Mouse (Mus musculus) CH12.LX (cell line): ENCODE data around the gene Tulp4. TPM values are rescaled to one million over a fixed set of nuclear protein-coding genes. Genes with fewer than 3 reads are reported as not detected.

Experiments
- DNase-seq: peaks from one replicate; pipeline ENCODE4 v3.0.0-alpha.2; 2013; ENCODE audit errors: extremely low read depth
- H3K27ac ChIP-seq: 2 replicates; pipeline ENCODE4 v1.5.1; 2012; ENCODE audit warnings: low read depth, mild to moderate bottlenecking, control low read depth, moderate library complexity; ENCODE audit not compliant: insufficient read depth
- H3K27me3 ChIP-seq: replicated peaks from 2 replicates; pipeline ENCODE3; 2012; ENCODE audit warnings: inconsistent platforms
- H3K36me3 ChIP-seq, 2 experiments: replicated peaks in 1 of 2; 2 replicates each; pipeline versions ENCODE3 to v1.6.1; 2012; ENCODE audit warnings: inconsistent platforms in 1 of 2, low read length in 1 of 2, mild to moderate bottlenecking in 1 of 2, mixed read lengths in 1 of 2, moderate library complexity in 1 of 2; ENCODE audit not compliant: control insufficient read depth in 1 of 2, insufficient read depth in 1 of 2
- H3K4me1 ChIP-seq, 2 experiments: 2 replicates each; pipeline ENCODE4 v1.6.1; 2012; ENCODE audit warnings: inconsistent platforms in 1 of 2, moderate library complexity in 1 of 2; ENCODE audit not compliant: insufficient read depth in 2 of 2, control insufficient read depth in 1 of 2
- H3K4me2 ChIP-seq: 2 replicates; pipeline ENCODE4 v1.6.1; 2012; ENCODE audit warnings: low read depth, mild to moderate bottlenecking, control low read depth; ENCODE audit not compliant: poor library complexity, insufficient read depth, severe bottlenecking
- H3K4me3 ChIP-seq, 3 experiments: fragments of 150-350 bp in 1 of 3; sonication (generic) in 1 of 3; replicated peaks in 1 of 3; 2 replicates each; pipeline versions ENCODE3 to v1.5.1; 2011 to 2012; ENCODE audit warnings: low read depth in 2 of 3, low read length in 2 of 3, mild to moderate bottlenecking in 2 of 3, moderate library complexity in 2 of 3, control low read depth in 1 of 3, improper control_type of control experiment in 1 of 3, inconsistent platforms in 1 of 3, mixed read lengths in 1 of 3; ENCODE audit not compliant: poor library complexity in 1 of 3
- H3K79me2 ChIP-seq: replicated peaks from 2 replicates; pipeline ENCODE4 v1.6.1; 2012; ENCODE audit warnings: mild to moderate bottlenecking, moderate library complexity; ENCODE audit not compliant: control insufficient read depth, poor library complexity, insufficient read depth, severe bottlenecking; ENCODE audit errors: extremely low read depth
- H3K9ac ChIP-seq: 2 replicates; pipeline ENCODE4 v1.6.1; 2012; ENCODE audit warnings: low read depth, mild to moderate bottlenecking, control low read depth, moderate library complexity; ENCODE audit not compliant: insufficient read depth
- H3K9me3 ChIP-seq: replicated peaks from 2 replicates; pipeline ENCODE3; 2012; ENCODE audit warnings: low read length, inconsistent platforms, mixed read lengths
- CHD1 ChIP-seq: IDR thresholded peaks from 2 replicates; pipeline ENCODE4 v1.6.1; 2012; ENCODE audit warnings: low read depth, low read length, improper control_type of control experiment, inconsistent platforms
- CTCF ChIP-seq, 2 experiments: IDR thresholded peaks in 1 of 2; conservative IDR thresholded peaks in 1 of 2; 2 replicates each; pipeline ENCODE4 v1.5.1; 2011 to 2012; ENCODE audit warnings: low read depth in 2 of 2, low read length in 2 of 2, improper control_type of control experiment in 1 of 2, inconsistent platforms in 1 of 2, mild to moderate bottlenecking in 1 of 2, moderate library complexity in 1 of 2
- IRF4 ChIP-seq: IDR thresholded peaks from 2 replicates; pipeline ENCODE4 v1.6.1; 2014; ENCODE audit warnings: low read depth, mild to moderate bottlenecking, inconsistent platforms, low read length, improper control_type of control experiment
- JUN ChIP-seq: IDR thresholded peaks from 2 replicates; pipeline ENCODE4 v1.6.1; 2011; ENCODE audit warnings: low read depth, mild to moderate bottlenecking, low read length, improper control_type of control experiment, moderate library complexity; ENCODE audit not compliant: insufficient read depth
- KAT2A ChIP-seq: IDR thresholded peaks from 2 replicates; pipeline ENCODE4 v1.6.1; 2012; ENCODE audit warnings: low read length, improper control_type of control experiment, inconsistent platforms; ENCODE audit not compliant: insufficient replicate concordance
- MEF2A ChIP-seq: IDR thresholded peaks from 2 replicates; pipeline ENCODE4 v1.6.1; 2014; ENCODE audit warnings: low read depth, mild to moderate bottlenecking, inconsistent platforms, low read length, improper control_type of control experiment, borderline replicate concordance
- MYC ChIP-seq: IDR thresholded peaks from 2 replicates; pipeline ENCODE4 v1.6.1; 2011; ENCODE audit warnings: low read depth, mild to moderate bottlenecking, improper control_type of control experiment, low read length
- NRF1 ChIP-seq: IDR thresholded peaks from 2 replicates; pipeline ENCODE4 v1.6.1; 2014; ENCODE audit warnings: low read depth, mild to moderate bottlenecking, inconsistent platforms, low read length, improper control_type of control experiment, moderate library complexity
- PAX5 ChIP-seq: IDR thresholded peaks from 2 replicates; pipeline ENCODE4 v1.6.1; 2012; ENCODE audit warnings: low read length, inconsistent platforms, mixed read lengths
- POLR2AphosphoS2 ChIP-seq: IDR thresholded peaks from 2 replicates; pipeline ENCODE4 v1.6.1; 2011; ENCODE audit warnings: low read depth, low read length, improper control_type of control experiment
- RCOR1 ChIP-seq: conservative IDR thresholded peaks from 2 replicates; pipeline ENCODE4 v1.6.1; 2012; ENCODE audit warnings: low read depth, mild to moderate bottlenecking, inconsistent platforms, low read length, improper control_type of control experiment
- SMC3 ChIP-seq: IDR thresholded peaks from 2 replicates; pipeline ENCODE4 v1.6.1; 2011; ENCODE audit warnings: low read depth, low read length, improper control_type of control experiment
- TBP ChIP-seq: conservative IDR thresholded peaks from 2 replicates; pipeline ENCODE4 v1.6.1; 2011; ENCODE audit warnings: low read depth, low read length, improper control_type of control experiment
- TCF12 ChIP-seq: IDR thresholded peaks from 2 replicates; pipeline ENCODE4 v1.6.1; 2014; ENCODE audit warnings: low read depth, mild to moderate bottlenecking, inconsistent platforms, low read length, improper control_type of control experiment
- UBTF ChIP-seq: IDR thresholded peaks from 2 replicates; pipeline ENCODE4 v1.6.1; 2012; ENCODE audit warnings: low read depth, mild to moderate bottlenecking, inconsistent platforms, low read length, improper control_type of control experiment, moderate library complexity
- ZKSCAN1 ChIP-seq: IDR thresholded peaks from 2 replicates; pipeline ENCODE4 v1.6.1; 2012; ENCODE audit warnings: low read depth, inconsistent platforms, low read length, improper control_type of control experiment, borderline replicate concordance
- dilution Hi-C: fragments of 300-500 bp; cut with MboI; formaldehyde crosslinking; loops from 2 replicates; pipeline ENCODE4 v1.14.3; 2020; ENCODE audit warnings: low sequenced_read_pairs; ENCODE audit not compliant: extremely low pct_unique_long_range_greater_than_20kb, extremely low pct_ligation_motif_present
- in situ Hi-C: fragments of 300-500 bp; cut with MboI; formaldehyde crosslinking; loops from 3 replicates; pipeline ENCODE4 v1.14.3; 2019; ENCODE audit warnings: low sequenced_read_pairs, low pct_ligation_motif_present, low pct_unique_long_range_greater_than_20kb, mixed read lengths
- polyA plus RNA-seq: library from polyadenylated mRNA; unstranded; fragments of >175 nt; gene quantifications from 2 replicates; pipeline ENCODE4 v1.2.1, GENCODE M21; 2012; ENCODE audit warnings: low read depth; ENCODE audit not compliant: insufficient read length
- total RNA-seq, 2 experiments: library from RNA; depleted of rRNA; stranded (reverse); fragments of 300-350 nt in 1 of 2; fragments of >200 nt in 1 of 2; gene quantifications; 2 replicates each; pipeline ENCODE4 v1.2.3; 2012 to 2014

Gene Tulp4
- total and polyA plus RNA-seq, 3 experiments = 7.8 to 50.7 (median 33.6) TPM

DNA sequence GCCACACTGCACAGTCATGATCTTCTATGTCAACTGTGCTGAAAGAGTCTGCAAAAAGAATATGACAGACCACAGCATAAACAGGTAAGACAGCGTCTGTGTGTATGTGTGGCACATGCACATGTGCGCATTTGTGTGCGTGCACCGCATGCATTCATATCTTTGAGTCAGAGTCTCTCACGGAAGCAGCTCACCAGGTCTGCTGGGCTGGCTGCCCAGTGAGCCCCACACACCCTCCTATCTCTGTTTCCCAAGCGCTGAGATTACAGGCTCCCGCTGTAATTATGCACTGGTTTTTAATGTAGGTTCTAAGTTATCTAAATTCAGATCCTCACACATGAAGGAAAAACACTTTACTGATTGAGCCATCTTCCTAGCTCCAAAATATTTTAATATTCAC, 38.6 kb upstream of the Tulp4 start:
- Histone ChIP-seq H3K4me3 (no peak overlapping the region), H3K4me1 (peaks cover 0 to 28% of the 10 kb centered on the region in 2 experiments; a peak in 2 of 4 replicates), H3K27ac (no peak overlapping the region), H3K9me3 (peaks cover 2% of the 10 kb centered on the region), H3K36me3 (peaks cover 21 to 55% of the 10 kb centered on the region in 2 experiments), H3K79me2 (no peaks in the 10 kb centered on the region), H3K27me3 (no peaks in the 10 kb centered on the region), H3K4me2 (no peak overlapping the region), H3K9ac (no peak overlapping the region)
- TF ChIP-seq TBP (no peak), PAX5 (no peak), RCOR1 (no peak), CTCF (conservative IDR thresholded peaks at IDR 0.05 in 1 of 2, IDR thresholded peaks at IDR 0.05 in 1 of 2; ENCODE audit: low read depth in 2 of 2, low read length in 2 of 2) (no peak), TCF12 (no peak), POLR2AphosphoS2 (no peak), NRF1 (no peak), UBTF (no peak), MEF2A (no peak), MYC (no peak), IRF4 (no peak), JUN (no peak)
- DNase-seq = no peak
- in situ Hi-C loops = no loop called here
- dilution Hi-C loops = no loop called here

DNA sequence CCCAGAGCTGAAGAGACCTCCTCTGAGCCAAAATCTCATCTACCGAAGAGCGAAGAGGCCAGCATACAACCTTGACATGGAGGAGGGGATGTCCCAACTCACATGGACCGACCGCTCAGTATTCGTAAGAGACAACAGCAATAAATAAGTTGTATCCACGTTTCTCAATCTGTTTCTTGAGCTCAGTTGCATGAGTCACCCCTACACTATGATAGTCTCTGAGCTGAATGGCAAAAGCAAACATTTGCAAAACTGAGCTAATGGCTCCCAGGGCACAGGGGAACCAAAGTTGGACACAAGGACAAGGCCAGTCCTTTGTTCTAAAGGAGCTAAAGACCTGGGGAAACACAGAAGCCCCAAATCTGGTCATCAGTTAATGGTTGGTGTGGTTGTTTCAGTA, 36.4 kb upstream of the Tulp4 start:
- no peak overlapping the region for H3K9ac ChIP-seq
- H3K27me3 ChIP-seq = no peaks in the 10 kb centered on the region
- H3K4me1 ChIP-seq = peaks cover 0 to 5% of the 10 kb centered on the region in 2 experiments; a peak in 2 of 4 replicates
- H3K79me2 ChIP-seq = no peaks in the 10 kb centered on the region
- dilution Hi-C loops = no loop called here
- peaks cover 33 to 68% of the 10 kb centered on the region in 2 experiments for H3K36me3 ChIP-seq
- no peak for TF ChIP-seq SMC3
- TF ChIP-seq KAT2A = no peak
- no peak for TF ChIP-seq CTCF (conservative IDR thresholded peaks at IDR 0.05 in 1 of 2, IDR thresholded peaks at IDR 0.05 in 1 of 2; ENCODE audit: low read depth in 2 of 2, low read length in 2 of 2)
- TF ChIP-seq MEF2A = no peak
- TF ChIP-seq CHD1 = no peak
- no peak for TF ChIP-seq ZKSCAN1
- no peak for TF ChIP-seq RCOR1
- TF ChIP-seq, all 38 proteins: peak for 0
- H3K4me2 ChIP-seq = no peak overlapping the region
- no peak overlapping the region for H3K4me3 ChIP-seq
- DNase-seq = no peak
- in situ Hi-C loops = no loop called here
- peaks cover 2% of the 10 kb centered on the region for H3K9me3 ChIP-seq
- H3K27ac ChIP-seq = no peak overlapping the region
